Mouse (Mus musculus): ENCODE data around the gene Spout1. TPM values are rescaled to one million over a fixed set of nuclear protein-coding genes. Genes with fewer than 3 reads are reported as not detected.

The Spout1 gene
- 21.5 and 24.4 TPM in 2 replicates for polyA plus RNA-seq (2015; fragmentation: Nextera tagmentation; extraction: Ambion mirVana)

DNA sequence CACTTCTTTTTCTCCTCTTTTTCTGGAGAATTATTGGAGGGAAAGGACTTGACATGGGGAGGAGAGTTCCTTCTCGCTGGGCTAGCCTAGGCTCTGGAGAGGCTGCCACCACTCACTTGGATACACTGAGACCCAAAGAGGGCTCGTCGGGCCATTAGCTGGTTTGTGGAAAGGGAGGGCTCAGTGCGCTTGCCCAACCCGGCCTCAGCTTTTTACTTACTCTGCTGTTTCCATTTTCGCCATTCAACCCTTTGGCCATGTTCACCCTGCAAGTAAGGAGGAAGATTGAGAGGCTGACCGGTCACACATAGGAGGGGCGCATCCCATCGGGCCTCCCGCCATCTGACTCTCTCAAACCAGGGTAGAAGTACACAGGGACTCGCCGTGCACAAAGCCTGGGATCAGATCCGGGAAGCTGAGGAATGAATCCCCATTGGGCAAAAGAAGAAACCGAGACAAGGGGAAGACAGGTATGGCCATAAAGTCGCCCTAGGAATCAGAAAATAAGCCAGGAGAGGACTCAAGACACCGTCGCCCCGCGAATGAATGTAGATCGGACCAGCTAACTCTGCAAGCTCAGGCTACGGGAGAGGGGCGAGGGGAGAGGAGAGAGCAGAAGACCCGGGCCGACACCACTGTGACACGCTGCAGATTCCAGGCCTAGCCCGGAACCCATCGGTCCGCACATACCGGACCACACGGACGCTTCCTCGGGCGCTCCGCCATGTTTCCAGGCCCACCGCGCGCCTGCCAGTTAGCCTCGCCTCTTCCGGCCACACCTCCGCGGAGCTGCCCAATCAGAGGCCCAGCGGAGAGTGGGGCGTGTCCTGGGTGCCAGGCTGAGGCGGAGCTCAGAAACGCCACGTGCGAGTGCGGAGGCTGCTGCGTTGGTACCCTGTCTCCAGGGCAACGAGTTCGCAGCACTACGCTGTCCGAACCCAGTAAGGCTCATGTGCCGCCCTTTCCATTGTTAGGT is at the start of gene Spout1:
Spout1 (minus strand) TSS at position 760 of the 976 bp plus-strand sequence.

DNA sequence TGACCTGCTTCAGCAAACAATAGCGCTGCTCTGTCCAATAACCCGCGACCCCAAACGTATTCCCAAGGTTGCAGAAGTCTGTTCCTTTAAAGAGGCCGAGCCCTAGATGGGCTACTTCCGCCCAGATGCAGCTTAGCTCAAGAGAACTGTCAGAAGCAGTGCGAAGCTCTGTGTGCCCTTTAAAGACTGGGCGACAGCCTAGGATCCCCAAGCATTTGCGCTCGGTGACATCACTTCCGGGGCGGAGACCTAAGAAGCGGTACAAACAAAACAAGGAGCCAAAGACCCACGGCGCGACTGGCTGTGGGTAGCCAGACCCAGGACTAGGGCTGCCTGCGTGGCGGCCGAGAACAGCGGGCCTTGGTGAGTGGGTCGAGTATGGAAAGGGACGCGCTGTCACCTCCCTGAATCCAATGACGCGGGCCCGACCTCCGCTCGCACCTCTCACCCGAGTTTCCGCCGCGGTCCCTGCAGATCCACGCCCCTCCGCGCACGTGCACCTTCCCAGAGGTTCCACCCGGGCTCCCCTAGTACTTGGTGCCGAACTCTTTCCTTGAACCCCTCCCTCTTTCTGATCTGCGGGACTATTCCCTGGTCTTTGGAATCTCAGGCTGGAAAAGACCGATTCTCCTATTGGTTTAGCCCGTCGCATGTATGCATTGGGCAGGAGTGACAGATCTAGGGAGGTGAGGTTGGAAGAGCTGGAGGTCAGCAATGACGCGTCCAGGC is 27.5 kb upstream of the Spout1 start, which contains the start of gene Kyat1:
Kyat1 (minus strand) TSS at position 219 of the 729 bp plus-strand sequence.

DNA sequence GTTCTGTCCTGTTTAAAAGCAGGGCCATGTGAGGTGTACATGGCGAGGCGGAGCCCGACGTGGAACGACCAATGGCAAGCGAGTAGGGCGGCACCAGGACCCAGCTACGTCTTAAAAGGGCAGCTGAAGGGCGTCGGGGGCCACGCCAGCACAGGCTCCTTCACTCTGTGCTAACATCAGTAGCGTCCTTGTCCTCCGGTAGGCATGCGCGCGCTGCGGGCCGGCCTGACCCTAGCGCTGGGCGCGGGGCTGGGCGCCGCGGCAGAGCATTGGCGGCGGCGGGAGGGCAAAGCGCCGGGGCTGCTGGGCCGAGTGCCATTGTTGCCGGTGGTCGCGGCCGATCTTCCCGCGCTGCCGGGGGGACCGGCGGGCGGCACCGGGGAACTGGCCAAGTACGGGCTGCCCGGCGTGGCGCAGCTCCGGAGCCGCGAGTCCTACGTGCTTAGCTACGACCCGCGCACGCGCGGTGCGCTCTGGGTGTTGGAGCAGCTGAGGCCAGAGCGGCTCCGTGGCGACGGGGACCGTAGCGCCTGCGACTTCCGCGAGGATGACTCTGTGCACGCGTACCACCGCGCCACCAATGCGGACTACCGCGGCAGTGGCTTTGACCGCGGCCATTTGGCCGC is 6.8 kb downstream of the Spout1 start, which contains the start of gene Endog:
Endog (plus strand) TSS at position 123 of the 626 bp plus-strand sequence.

GRCm38 (mm10) chr2:30133613-30134377 is 44.5 kb downstream of the Spout1 start, which contains the start of gene Tbc1d13:
TSS of gene Tbc1d13 (plus strand) at chr2:30133746.

DNA sequence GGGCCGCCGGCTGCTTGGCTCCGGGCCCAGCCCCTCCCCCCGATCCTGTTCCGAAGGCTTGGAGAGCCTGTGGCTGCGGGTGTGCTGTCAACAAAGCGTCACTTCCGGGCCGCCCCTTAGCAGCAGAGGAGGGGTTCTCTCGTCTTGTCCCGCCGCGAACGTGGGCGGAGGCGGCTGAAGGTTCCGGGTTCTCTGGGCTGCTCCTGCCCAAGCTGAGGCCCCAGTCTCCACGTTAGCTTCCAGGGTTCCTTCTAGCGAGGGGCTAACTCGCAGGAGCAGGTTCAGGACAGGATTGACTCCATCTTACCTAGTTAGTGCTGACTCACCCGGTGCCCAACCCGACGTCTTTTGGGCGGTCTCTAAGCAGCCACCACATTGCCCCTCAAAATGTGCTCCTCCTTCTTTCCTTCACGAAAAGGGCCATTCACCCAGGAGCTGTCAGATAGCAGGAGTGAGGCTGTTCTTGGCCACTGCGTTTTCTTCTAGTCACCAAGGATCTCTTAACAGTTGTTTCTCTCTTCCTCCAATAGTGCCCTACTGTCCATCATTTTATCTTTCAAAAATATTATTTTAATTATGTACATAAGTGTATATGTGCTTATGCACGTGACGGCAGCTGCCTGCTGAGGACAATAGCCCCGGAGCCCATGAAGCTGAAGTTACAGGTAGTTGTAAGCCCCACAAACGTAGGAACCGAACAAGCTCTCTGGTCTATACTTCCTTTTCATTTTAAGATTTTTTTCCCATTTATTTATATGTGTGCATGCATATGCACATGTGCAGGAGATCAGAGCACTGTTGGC is 53.6 kb downstream of the Spout1 start, which contains the start of gene Zer1:
Zer1 (minus strand) TSS at position 114 of the 803 bp plus-strand sequence.

Other genes starting within 250 kb of the Spout1 start
- 28.8 and 30.2 TPM in 2 replicates for gene Gle1, start 243.0 kb downstream of the Spout1 start, polyA plus RNA-seq (2015; fragmentation: Nextera tagmentation; extraction: Ambion mirVana)
- gene Sptan1, start 212.9 kb downstream of the Spout1 start, polyA plus RNA-seq (2015; fragmentation: Nextera tagmentation; extraction: Ambion mirVana) = 23.0 and 27.3 TPM in 2 replicates
- 18.2 and 19.8 TPM in 2 replicates for gene Wdr34, start 129.6 kb downstream of the Spout1 start, polyA plus RNA-seq (2015; fragmentation: Nextera tagmentation; extraction: Ambion mirVana)
- 292 TPM in 2 replicates for gene Set, start 121.1 kb downstream of the Spout1 start, polyA plus RNA-seq (2015; fragmentation: Nextera tagmentation; extraction: Ambion mirVana)
- gene Pkn3, start 100.8 kb downstream of the Spout1 start, polyA plus RNA-seq (2015; fragmentation: Nextera tagmentation; extraction: Ambion mirVana) = 1.6 and 2.5 TPM in 2 replicates
- gene Zdhhc12, start 84.8 kb downstream of the Spout1 start, polyA plus RNA-seq (2015; fragmentation: Nextera tagmentation; extraction: Ambion mirVana) = 15.7 and 16.2 TPM in 2 replicates
- gene Zer1, start 53.9 kb downstream of the Spout1 start, polyA plus RNA-seq (2015; fragmentation: Nextera tagmentation; extraction: Ambion mirVana) = 5.2 and 6.0 TPM in 2 replicates
- 4.7 TPM in 2 replicates for gene Tbc1d13, start 44.7 kb downstream of the Spout1 start, polyA plus RNA-seq (2015; fragmentation: Nextera tagmentation; extraction: Ambion mirVana)
- gene Endog, start 7.0 kb downstream of the Spout1 start, polyA plus RNA-seq (2015; fragmentation: Nextera tagmentation; extraction: Ambion mirVana) = 15.6 and 15.9 TPM in 2 replicates
- 5.0 and 5.9 TPM in 2 replicates for gene Kyat1, start 27.4 kb upstream of the Spout1 start, polyA plus RNA-seq (2015; fragmentation: Nextera tagmentation; extraction: Ambion mirVana)
- 17.3 and 19.2 TPM in 2 replicates for gene Lrrc8a, start 59.3 kb upstream of the Spout1 start, polyA plus RNA-seq (2015; fragmentation: Nextera tagmentation; extraction: Ambion mirVana)
- gene Gm28035, start 62.1 kb upstream of the Spout1 start, polyA plus RNA-seq (2015; fragmentation: Nextera tagmentation; extraction: Ambion mirVana) = 0.06 and 0.08 TPM in 2 replicates
- 4.4 and 6.5 TPM in 2 replicates for gene Phyhd1, start 87.7 kb upstream of the Spout1 start, polyA plus RNA-seq (2015; fragmentation: Nextera tagmentation; extraction: Ambion mirVana)
- gene Gm28038, start 102.6 kb upstream of the Spout1 start, polyA plus RNA-seq (2015; fragmentation: Nextera tagmentation; extraction: Ambion mirVana) = not detected in 2 replicates
- gene Dolk, start 107.9 kb upstream of the Spout1 start, polyA plus RNA-seq (2015; fragmentation: Nextera tagmentation; extraction: Ambion mirVana) = 12.5 and 13.7 TPM in 2 replicates
- 17.0 and 17.5 TPM in 2 replicates for gene Nup188, start 107.9 kb upstream of the Spout1 start, polyA plus RNA-seq (2015; fragmentation: Nextera tagmentation; extraction: Ambion mirVana)
- 29.2 and 29.6 TPM in 2 replicates for gene Sh3glb2, start 180.9 kb upstream of the Spout1 start, polyA plus RNA-seq (2015; fragmentation: Nextera tagmentation; extraction: Ambion mirVana)
- 9.0 and 10.8 TPM in 2 replicates for gene Miga2, start 185.8 kb upstream of the Spout1 start, polyA plus RNA-seq (2015; fragmentation: Nextera tagmentation; extraction: Ambion mirVana)
- gene Dolpp1, start 213.8 kb upstream of the Spout1 start, polyA plus RNA-seq (2015; fragmentation: Nextera tagmentation; extraction: Ambion mirVana) = 16.1 and 16.7 TPM in 2 replicates
- gene Crat, start 237.4 kb upstream of the Spout1 start, polyA plus RNA-seq (2015; fragmentation: Nextera tagmentation; extraction: Ambion mirVana) = 26.9 and 28.0 TPM in 2 replicates
- gene Ptpa, start 237.6 kb upstream of the Spout1 start, polyA plus RNA-seq (2015; fragmentation: Nextera tagmentation; extraction: Ambion mirVana) = 180 and 187 TPM in 2 replicates

Data from spleen, postnatal 0 days (tissue).